Mouse (Mus musculus) intestine, embryonic 14.5 days (tissue): ENCODE measurements around the gene Wdr74. TPM values are rescaled to one million over a fixed set of nuclear protein-coding genes. Genes with fewer than 3 reads are reported as not detected.
A peak's percentile ranks its signal among the peaks of the same experiment; 100 is the strongest.

Experiments
- ATAC-seq: fragments of 200-750 bp; cut with Nextera tagmentation; replicated peaks from 2 replicates; pipeline ENCODE4 v1.8.0; 2017; ENCODE audit warnings: low read depth, moderate number of reproducible peaks, moderate TSS enrichment, moderate library complexity; ENCODE audit not compliant: low FRiP score, low TSS enrichment
- DNase-seq: peaks from one replicate; pipeline ENCODE4 v3.0.0-alpha.2; 2018; ENCODE audit warnings: low spot score
- H3K27ac ChIP-seq: fragments of 300-500 bp; sonication (generic); 2 replicates; pipeline ENCODE4 v1.5.1; 2014; ENCODE audit warnings: low read depth, mild to moderate bottlenecking, control low read depth
- H3K27me3 ChIP-seq: fragments of 300-500 bp; sonication (generic); replicated peaks from 2 replicates; pipeline ENCODE4 v1.6.1; 2014; ENCODE audit warnings: low read length, control low read depth; ENCODE audit not compliant: control insufficient read depth, insufficient read depth
- H3K36me3 ChIP-seq: fragments of 300-500 bp; sonication (generic); 2 replicates; pipeline ENCODE4 v1.6.1; 2014; ENCODE audit warnings: low read length, control low read depth; ENCODE audit not compliant: control insufficient read depth, insufficient read depth
- H3K4me1 ChIP-seq: fragments of 300-500 bp; sonication (generic); replicated peaks from 2 replicates; pipeline ENCODE4 v1.6.1; 2014; ENCODE audit warnings: low read length, control low read depth, mixed read lengths; ENCODE audit not compliant: control insufficient read depth, insufficient read depth
- H3K4me2 ChIP-seq: fragments of 300-500 bp; sonication (generic); 2 replicates; pipeline ENCODE4 v1.6.1; 2014; ENCODE audit warnings: low read length
- H3K4me3 ChIP-seq: fragments of 300-500 bp; sonication (generic); 2 replicates; pipeline ENCODE4 v1.5.1; 2014; ENCODE audit warnings: low read depth, low read length, control low read depth, mixed read lengths
- H3K9ac ChIP-seq: fragments of 300-500 bp; sonication (generic); 2 replicates; pipeline ENCODE4 v1.6.1; 2014; ENCODE audit warnings: mild to moderate bottlenecking, low read length
- H3K9me3 ChIP-seq: fragments of 300-500 bp; sonication (generic); 2 replicates; pipeline ENCODE4 v1.6.1; 2016; ENCODE audit warnings: low read length, control low read depth; ENCODE audit not compliant: control insufficient read depth
- WGBS: fragments of 180-500 bp; shearing (Covaris S2); extraction: QIAGEN DNeasy Blood & Tissue Kit; methylation state at CpG from one replicate; pipeline ENCODE4 v1.1.7; 2014; 5-methylcytosine and 5-hydroxymethylcytosine counted together
- polyA plus RNA-seq: library from polyadenylated mRNA; unstranded; fragments of >200 nt; fragmentation: Nextera tagmentation; extraction: Ambion mirVana; gene quantifications from 2 replicates; pipeline ENCODE4 v1.2.1, GENCODE M21; 2014

Wdr74 gene
- polyA plus RNA-seq, 1 experiment from 2014 or later, result 97.8 TPM

- Histone ChIP-seq H3K4me2 (peak overlapping the region; percentile 84), H3K27ac (peak overlapping the region; percentile 97), H3K9me3 (no peaks in the 10 kb centered on the region), H3K9ac (peak overlapping the region; percentile 81), H3K27me3 (no peaks in the 10 kb centered on the region), H3K36me3 (peaks cover 29% of the 10 kb centered on the region), H3K4me3 (peak overlapping the region; percentile 88), H3K4me1 (peaks cover 29% of the 10 kb centered on the region)
- ATAC-seq (no peak; the same call in 1 of the 2 replicates), DNase-seq (no peak)
- under 1% methylated on average over 5 of the region's 5 CpGs for WGBS
Measured at GRCm38 (mm10) chr19:8722559-8722906, 13.1 kb upstream of the Wdr74 start.

- H3K27me3 ChIP-seq, result no peaks in the 10 kb centered on the region
- peaks cover 29% of the 10 kb centered on the region for H3K36me3 ChIP-seq
- H3K4me3 ChIP-seq, result peak within 1 kb of the TSS; percentile 88
- H3K4me2 ChIP-seq, result peak within 1 kb of the TSS; percentile 84
- DNase-seq (peak; percentile 95), ATAC-seq (peak; percentile 93)
- peaks cover 29% of the 10 kb centered on the region for H3K4me1 ChIP-seq
- H3K9me3 ChIP-seq, result no peaks in the 10 kb centered on the region
- peak within 1 kb of the TSS; percentile 99 for H3K9ac ChIP-seq
- under 1% methylated on average over 50 of the region's 50 CpGs for WGBS
- peak within 1 kb of the TSS; percentile 97 for H3K27ac ChIP-seq
Measured at GRCm38 (mm10) chr19:8722907-8723573, 12.6 kb upstream of the Wdr74 start, which contains the start of gene Slc3a2. Gene Slc3a2, minus strand, starts transcription at chr19:8723369.

GRCm38 (mm10) chr19:8723574-8724346 is 11.9 kb upstream of the Wdr74 start:
- no peak for ATAC-seq
- DNase-seq, result no peak
- peak overlapping the region; percentile 99 for H3K9ac ChIP-seq
- H3K27ac ChIP-seq, result peak overlapping the region; percentile 90
- peak overlapping the region; percentile 88 for H3K4me3 ChIP-seq
- H3K9me3 ChIP-seq, result no peaks in the 10 kb centered on the region
- H3K27me3 ChIP-seq, result no peaks in the 10 kb centered on the region
- H3K4me1 ChIP-seq, result peaks cover 29% of the 10 kb centered on the region
- H3K36me3 ChIP-seq, result peaks cover 29% of the 10 kb centered on the region
- peak overlapping the region; percentile 76 for H3K4me2 ChIP-seq
- WGBS, result under 1% methylated on average over 20 of the region's 20 CpGs

- WGBS, result 3% methylated on average over 2 of the region's 2 CpGs
- H3K9ac ChIP-seq, result peak overlapping the region; percentile 99
- H3K27me3 ChIP-seq, result no peaks in the 10 kb centered on the region
- DNase-seq (no peak), ATAC-seq (no peak)
- peak overlapping the region; percentile 76 for H3K4me2 ChIP-seq
- H3K36me3 ChIP-seq, result peaks cover 29% of the 10 kb centered on the region
- peaks cover 29% of the 10 kb centered on the region for H3K4me1 ChIP-seq
- peak overlapping the region; percentile 90; the same call in 1 of the 2 replicates for H3K27ac ChIP-seq
- peak overlapping the region; percentile 88 for H3K4me3 ChIP-seq
- H3K9me3 ChIP-seq, result no peaks in the 10 kb centered on the region
Measured at GRCm38 (mm10) chr19:8724392-8724791, 11.2 kb upstream of the Wdr74 start.

- Histone ChIP-seq H3K27me3 (no peaks in the 10 kb centered on the region), H3K4me2 (peak overlapping the region; percentile 76), H3K9ac (peak overlapping the region; percentile 99), H3K36me3 (peaks cover 29% of the 10 kb centered on the region), H3K4me1 (peaks cover 29% of the 10 kb centered on the region), H3K9me3 (no peaks in the 10 kb centered on the region), H3K4me3 (peak overlapping the region; percentile 88), H3K27ac (peak overlapping the region; percentile 33; the same call in 1 of the 2 replicates)
- DNase-seq (no peak), ATAC-seq (no peak)
- WGBS, result 43% methylated on average over 4 of the region's 4 CpGs
Measured at GRCm38 (mm10) chr19:8725081-8725613, 10.5 kb upstream of the Wdr74 start.

DNA sequence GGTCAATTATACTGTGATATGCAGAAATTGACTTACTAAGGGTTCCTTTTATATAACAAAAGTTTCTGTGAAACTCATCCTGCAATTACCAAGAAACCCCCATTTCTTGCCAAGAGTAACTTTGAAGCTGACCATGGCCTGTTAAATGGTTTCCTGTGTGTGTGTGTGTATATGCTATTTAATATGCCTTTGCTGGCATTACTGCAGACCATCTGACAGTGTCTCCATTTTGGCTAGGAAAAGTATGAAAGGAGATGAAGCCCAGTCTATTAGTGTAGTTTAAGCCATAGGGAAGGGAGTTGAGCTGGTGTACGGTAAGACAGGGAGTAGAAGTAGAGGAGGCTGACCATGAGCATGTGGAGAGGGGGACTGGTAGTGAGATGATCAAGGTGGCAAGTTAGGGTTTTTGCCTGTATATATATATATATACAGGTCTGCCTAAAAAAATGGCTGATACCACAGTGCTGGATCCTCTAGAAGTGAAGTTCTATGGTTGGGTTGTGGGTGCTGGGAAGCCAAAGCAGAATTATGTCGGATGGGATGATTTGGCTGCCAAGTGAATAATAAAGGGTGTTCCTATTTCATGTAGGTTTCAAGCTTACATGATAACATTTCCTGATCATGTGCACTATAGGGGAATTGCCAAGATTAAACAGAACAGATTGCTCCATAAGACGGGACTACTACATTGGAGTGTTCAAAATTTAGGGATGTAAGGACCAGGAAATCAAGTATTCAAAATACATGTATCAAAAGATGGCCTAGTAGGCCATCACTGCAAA is 8.8 kb upstream of the Wdr74 start:
- ATAC-seq, result no peak
- H3K4me1 ChIP-seq, result peaks cover 24% of the 10 kb centered on the region
- WGBS, result 31% methylated on average over 3 of the region's 3 CpGs
- no peak overlapping the region for H3K9ac ChIP-seq
- H3K4me3 ChIP-seq, result no peak overlapping the region
- H3K36me3 ChIP-seq, result peaks cover 29% of the 10 kb centered on the region
- H3K9me3 ChIP-seq, result no peaks in the 10 kb centered on the region
- no peak overlapping the region for H3K27ac ChIP-seq
- no peak for DNase-seq
- no peak overlapping the region for H3K4me2 ChIP-seq
- H3K27me3 ChIP-seq, result no peaks in the 10 kb centered on the region

GRCm38 (mm10) chr19:8727495-8728114 is 8.0 kb upstream of the Wdr74 start:
- H3K27me3 ChIP-seq, result no peaks in the 10 kb centered on the region
- DNase-seq, result no peak
- WGBS, result 26% methylated on average over 5 of the region's 5 CpGs
- peaks cover 17% of the 10 kb centered on the region for H3K4me1 ChIP-seq
- H3K9ac ChIP-seq, result no peak overlapping the region
- peaks cover 29% of the 10 kb centered on the region for H3K36me3 ChIP-seq
- H3K4me3 ChIP-seq, result no peak overlapping the region
- H3K9me3 ChIP-seq, result no peaks in the 10 kb centered on the region
- no peak overlapping the region for H3K27ac ChIP-seq
- ATAC-seq, result no peak
- H3K4me2 ChIP-seq, result no peak overlapping the region
